Mouse (Mus musculus) spleen, adult 2 months (tissue): Measurements from ENCODE around the gene Apol10a.
"Not testable (repeated sequence)": the region's sequence is repeated elsewhere in the genome, so short reads cannot be mapped to it uniquely, and the experiment has no call there.

Experiments used
- CTCF ChIP-seq: fragments of 200-500 bp; IDR thresholded peaks from 2 replicates; pipeline ENCODE4 v1.5.1; 2011; ENCODE audit warnings: mild to moderate bottlenecking, inconsistent platforms; ENCODE audit not compliant: insufficient read depth, insufficient read length, insufficient replicate concordance; ENCODE audit errors: extremely low read depth
- POLR2A ChIP-seq: fragments of 200-500 bp; IDR thresholded peaks from 2 replicates; pipeline ENCODE4 v1.6.1; 2011; ENCODE audit warnings: low read depth, low read length, inconsistent platforms

- TF ChIP-seq POLR2A, result not testable (repeated sequence)
- peak; percentile 5; the same call in 1 of the 2 replicates for TF ChIP-seq CTCF
Observed at GRCm38 (mm10) chr15:77523186-77523843, 46.5 kb downstream of the Apol10a start.
